Mouse (Mus musculus): Measurements from ENCODE around the gene Pusl1. TPM values are rescaled to one million over a fixed set of nuclear protein-coding genes. Genes with fewer than 3 reads are reported as not detected.

The Pusl1 gene
- polyA plus RNA-seq, 1 experiment from 2014 or later, result 63.9 TPM

GRCm38 (mm10) chr4:155901205-155901604, 9.6 kb upstream of the Pusl1 start:
- Histone ChIP-seq H3K27ac (ENCODE audit: low read length) (no peak overlapping the region), H3K9me3 (replicated peaks; ENCODE audit: control insufficient read depth, low read length, poor library complexity, severe bottlenecking) (no peaks in the 10 kb centered on the region), H3K4me2 (ENCODE audit: low read length) (no peak overlapping the region), H3K36me3 (ENCODE audit: control insufficient read depth, insufficient read depth, low read length) (peaks cover 81% of the 10 kb centered on the region), H3K4me1 (ENCODE audit: control insufficient read depth, insufficient read depth, low read length) (no peaks in the 10 kb centered on the region), H3K27me3 (ENCODE audit: control insufficient read depth, insufficient read depth, low read depth, low read length) (no peaks in the 10 kb centered on the region), H3K4me3 (ENCODE audit: low read depth, low read length) (no peak overlapping the region), H3K9ac (ENCODE audit: low read depth, low read length) (no peak overlapping the region)
- ATAC-seq, result peak; percentile 52; the same call in 1 of the 2 replicates
- 91% methylated on average over 3 of the region's 3 CpGs for WGBS

GRCm38 (mm10) chr4:155899355-155899754, 7.8 kb upstream of the Pusl1 start:
- Histone ChIP-seq H3K9me3 (replicated peaks; ENCODE audit: control insufficient read depth, low read length, poor library complexity, severe bottlenecking) (no peaks in the 10 kb centered on the region), H3K9ac (ENCODE audit: low read depth, low read length) (no peak overlapping the region), H3K4me1 (ENCODE audit: control insufficient read depth, insufficient read depth, low read length) (peaks cover 16% of the 10 kb centered on the region), H3K27me3 (ENCODE audit: control insufficient read depth, insufficient read depth, low read depth, low read length) (no peaks in the 10 kb centered on the region), H3K4me3 (ENCODE audit: low read depth, low read length) (no peak overlapping the region), H3K36me3 (ENCODE audit: control insufficient read depth, insufficient read depth, low read length) (peaks cover 68% of the 10 kb centered on the region), H3K27ac (ENCODE audit: low read length) (no peak overlapping the region), H3K4me2 (ENCODE audit: low read length) (no peak overlapping the region)
- no peak for ATAC-seq
- WGBS, result 95% methylated on average over 7 of the region's 7 CpGs

GRCm38 (mm10) chr4:155898318-155898717, 6.7 kb upstream of the Pusl1 start:
- no peak overlapping the region for H3K4me3 ChIP-seq (ENCODE audit: low read depth, low read length)
- no peak for ATAC-seq
- H3K9me3 ChIP-seq (replicated peaks; ENCODE audit: control insufficient read depth, low read length, poor library complexity, severe bottlenecking), result no peaks in the 10 kb centered on the region
- 98% methylated on average over 2 of the region's 2 CpGs for WGBS
- H3K4me2 ChIP-seq (ENCODE audit: low read length), result no peak overlapping the region
- peaks cover 60% of the 10 kb centered on the region for H3K36me3 ChIP-seq (ENCODE audit: control insufficient read depth, insufficient read depth, low read length)
- no peaks in the 10 kb centered on the region for H3K27me3 ChIP-seq (ENCODE audit: control insufficient read depth, insufficient read depth, low read depth, low read length)
- no peak overlapping the region for H3K27ac ChIP-seq (ENCODE audit: low read length)
- no peak overlapping the region for H3K9ac ChIP-seq (ENCODE audit: low read depth, low read length)
- peaks cover 27% of the 10 kb centered on the region for H3K4me1 ChIP-seq (ENCODE audit: control insufficient read depth, insufficient read depth, low read length)

GRCm38 (mm10) chr4:155896461-155896860, 4.9 kb upstream of the Pusl1 start:
- no peak overlapping the region for H3K27ac ChIP-seq (ENCODE audit: low read length)
- H3K36me3 ChIP-seq (ENCODE audit: control insufficient read depth, insufficient read depth, low read length), result peaks cover 41% of the 10 kb centered on the region
- H3K27me3 ChIP-seq (ENCODE audit: control insufficient read depth, insufficient read depth, low read depth, low read length), result no peaks in the 10 kb centered on the region
- no peak for ATAC-seq
- no peak overlapping the region for H3K9ac ChIP-seq (ENCODE audit: low read depth, low read length)
- no peaks in the 10 kb centered on the region for H3K9me3 ChIP-seq (replicated peaks; ENCODE audit: control insufficient read depth, low read length, poor library complexity, severe bottlenecking)
- peaks cover 31% of the 10 kb centered on the region for H3K4me1 ChIP-seq (ENCODE audit: control insufficient read depth, insufficient read depth, low read length)
- 95% methylated on average over 12 of the region's 12 CpGs for WGBS
- H3K4me2 ChIP-seq (ENCODE audit: low read length), result no peak overlapping the region
- no peak overlapping the region for H3K4me3 ChIP-seq (ENCODE audit: low read depth, low read length)

- Histone ChIP-seq H3K4me2 (ENCODE audit: low read length) (peak overlapping the region; percentile 94), H3K4me1 (ENCODE audit: control insufficient read depth, insufficient read depth, low read length) (peaks cover 31% of the 10 kb centered on the region), H3K27me3 (ENCODE audit: control insufficient read depth, insufficient read depth, low read depth, low read length) (no peaks in the 10 kb centered on the region), H3K4me3 (ENCODE audit: low read depth, low read length) (no peak overlapping the region), H3K27ac (ENCODE audit: low read length) (no peak overlapping the region), H3K9ac (ENCODE audit: low read depth, low read length) (no peak overlapping the region), H3K9me3 (replicated peaks; ENCODE audit: control insufficient read depth, low read length, poor library complexity, severe bottlenecking) (no peaks in the 10 kb centered on the region), H3K36me3 (ENCODE audit: control insufficient read depth, insufficient read depth, low read length) (peaks cover 35% of the 10 kb centered on the region)
- 95% methylated on average over 4 of the region's 4 CpGs for WGBS
- no peak for ATAC-seq
Observed at GRCm38 (mm10) chr4:155895826-155896225, 4.2 kb upstream of the Pusl1 start.

- no peak for ATAC-seq
- Histone ChIP-seq H3K4me2 (ENCODE audit: low read length) (peak overlapping the region; percentile 94), H3K4me1 (ENCODE audit: control insufficient read depth, insufficient read depth, low read length) (peaks cover 38% of the 10 kb centered on the region), H3K27me3 (ENCODE audit: control insufficient read depth, insufficient read depth, low read depth, low read length) (no peaks in the 10 kb centered on the region), H3K36me3 (ENCODE audit: control insufficient read depth, insufficient read depth, low read length) (peaks cover 33% of the 10 kb centered on the region), H3K9ac (ENCODE audit: low read depth, low read length) (peak overlapping the region; percentile 98), H3K4me3 (ENCODE audit: low read depth, low read length) (peak overlapping the region; percentile 92), H3K27ac (ENCODE audit: low read length) (peak overlapping the region; percentile 38; the same call in 1 of the 2 replicates), H3K9me3 (replicated peaks; ENCODE audit: control insufficient read depth, low read length, poor library complexity, severe bottlenecking) (no peaks in the 10 kb centered on the region)
- 22% methylated on average over 6 of the region's 6 CpGs for WGBS
Observed at GRCm38 (mm10) chr4:155895216-155895615, 3.6 kb upstream of the Pusl1 start.

GRCm38 (mm10) chr4:155894311-155894881, 2.8 kb upstream of the Pusl1 start:
- H3K36me3 ChIP-seq (ENCODE audit: control insufficient read depth, insufficient read depth, low read length), result peaks cover 26% of the 10 kb centered on the region
- H3K27me3 ChIP-seq (ENCODE audit: control insufficient read depth, insufficient read depth, low read depth, low read length), result no peaks in the 10 kb centered on the region
- H3K27ac ChIP-seq (ENCODE audit: low read length), result peak overlapping the region; percentile 38; the same call in 1 of the 2 replicates
- no peak for ATAC-seq
- peak overlapping the region; percentile 92 for H3K4me3 ChIP-seq (ENCODE audit: low read depth, low read length)
- WGBS, result 22% methylated on average over 8 of the region's 8 CpGs
- peak overlapping the region; percentile 98 for H3K9ac ChIP-seq (ENCODE audit: low read depth, low read length)
- peak overlapping the region; percentile 94 for H3K4me2 ChIP-seq (ENCODE audit: low read length)
- H3K4me1 ChIP-seq (ENCODE audit: control insufficient read depth, insufficient read depth, low read length), result peaks cover 43% of the 10 kb centered on the region
- no peaks in the 10 kb centered on the region for H3K9me3 ChIP-seq (replicated peaks; ENCODE audit: control insufficient read depth, low read length, poor library complexity, severe bottlenecking)

- H3K36me3 ChIP-seq (ENCODE audit: control insufficient read depth, insufficient read depth, low read length), result peaks cover 22% of the 10 kb centered on the region
- 62% methylated on average over 8 of the region's 8 CpGs for WGBS
- H3K4me1 ChIP-seq (ENCODE audit: control insufficient read depth, insufficient read depth, low read length), result peaks cover 43% of the 10 kb centered on the region
- peak overlapping the region; percentile 94 for H3K4me2 ChIP-seq (ENCODE audit: low read length)
- ATAC-seq, result no peak
- H3K27ac ChIP-seq (ENCODE audit: low read length), result no peak overlapping the region
- no peaks in the 10 kb centered on the region for H3K9me3 ChIP-seq (replicated peaks; ENCODE audit: control insufficient read depth, low read length, poor library complexity, severe bottlenecking)
- H3K9ac ChIP-seq (ENCODE audit: low read depth, low read length), result peak overlapping the region; percentile 98
- H3K4me3 ChIP-seq (ENCODE audit: low read depth, low read length), result peak overlapping the region; percentile 92
- H3K27me3 ChIP-seq (ENCODE audit: control insufficient read depth, insufficient read depth, low read depth, low read length), result no peaks in the 10 kb centered on the region
Observed at GRCm38 (mm10) chr4:155893212-155893690, 1.7 kb upstream of the Pusl1 start.

- H3K27ac ChIP-seq (ENCODE audit: low read length), result peak overlapping the region; percentile 99
- H3K9me3 ChIP-seq (replicated peaks; ENCODE audit: control insufficient read depth, low read length, poor library complexity, severe bottlenecking), result no peaks in the 10 kb centered on the region
- WGBS, result 5% methylated on average over 33 of the region's 37 CpGs
- H3K9ac ChIP-seq (ENCODE audit: low read depth, low read length), result peak overlapping the region; percentile 98
- H3K4me2 ChIP-seq (ENCODE audit: low read length), result peak overlapping the region; percentile 94
- peak; percentile 47 for ATAC-seq
- H3K4me1 ChIP-seq (ENCODE audit: control insufficient read depth, insufficient read depth, low read length), result peaks cover 43% of the 10 kb centered on the region
- H3K4me3 ChIP-seq (ENCODE audit: low read depth, low read length), result peak overlapping the region; percentile 92
- peaks cover 27% of the 10 kb centered on the region for H3K36me3 ChIP-seq (ENCODE audit: control insufficient read depth, insufficient read depth, low read length)
- H3K27me3 ChIP-seq (ENCODE audit: control insufficient read depth, insufficient read depth, low read depth, low read length), result no peaks in the 10 kb centered on the region
Observed at GRCm38 (mm10) chr4:155892438-155893211, 1.0 kb upstream of the Pusl1 start.

Measured in midbrain, embryonic 16.5 days (tissue).